ENCODE assay signal across 7 mouse cellular contexts in the genomic region with DNA sequence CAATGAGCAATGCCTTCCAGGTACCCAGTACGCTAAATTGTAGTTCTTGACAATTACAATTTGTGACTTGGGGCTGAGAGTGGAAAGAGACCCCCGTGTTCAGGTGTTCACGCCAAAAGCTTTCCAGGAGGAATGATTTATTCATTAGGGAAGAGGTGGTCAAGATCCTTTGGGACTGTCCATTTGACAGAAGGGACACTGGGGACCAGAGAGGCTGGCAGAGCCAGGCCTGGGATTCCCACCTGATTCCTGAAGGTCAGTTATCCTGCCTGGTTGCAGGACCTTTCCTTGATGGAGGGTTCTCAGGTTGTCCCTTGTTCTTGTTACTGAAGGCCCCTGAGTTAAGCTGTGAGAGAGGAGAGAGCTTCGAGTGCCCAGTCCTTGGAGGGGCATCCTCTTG.
"Had no signal": no experiment of that assay in that cellular context is flagged by ENCODE, and none has a peak within 500 bp of the region (broad histone marks: within the 10 kb centered on the region; RNA-seq: fewer than 3 reads in every experiment).

No protein-coding gene starts in this region.

- H3K4me3 ChIP-seq: layer of hippocampus, adult 2 months; limb, embryonic 13.5 days; midbrain, embryonic 12.5 days; myocyte; neural tube, embryonic 15.5 days had no signal

- H3K27ac ChIP-seq: kidney, postnatal 0 days; layer of hippocampus, adult 2 months; limb, embryonic 13.5 days; liver, embryonic 14.5 days; midbrain, embryonic 12.5 days; neural tube, embryonic 15.5 days had no signal
